Mouse (Mus musculus): ENCODE data around the gene Xrcc1. TPM values are rescaled to one million over a fixed set of nuclear protein-coding genes. Genes with fewer than 3 reads are reported as not detected.
"Not testable (repeated sequence)": the region's sequence is repeated elsewhere in the genome, so short reads cannot be mapped to it uniquely, and the experiment has no call there.

The Xrcc1 gene
- total and polyA plus RNA-seq, 3 experiments = 81.7 to 148 (median 136) TPM

- H3K4me3 ChIP-seq (replicated peaks in 1 of 3; ENCODE audit: low read depth in 2 of 3, low read length in 2 of 3, poor library complexity in 1 of 3) = no peak overlapping the region
- H3K27me3 ChIP-seq (replicated peaks) = no peaks in the 10 kb centered on the region
- no peak for DNase-seq (ENCODE audit: extremely low read depth)
- H3K4me2 ChIP-seq (ENCODE audit: insufficient read depth, low read depth, poor library complexity, severe bottlenecking) = no peak overlapping the region
- no peak overlapping the region for H3K27ac ChIP-seq (ENCODE audit: insufficient read depth, low read depth)
- H3K9ac ChIP-seq (ENCODE audit: insufficient read depth, low read depth) = no peak overlapping the region
- in situ Hi-C loops (cut with MboI; ENCODE audit: low pct_ligation_motif_present, low pct_unique_long_range_greater_than_20kb, low sequenced_read_pairs) = no loop called here
- peaks cover 0 to 28% of the 10 kb centered on the region in 2 experiments; a peak in 3 of 4 replicates for H3K4me1 ChIP-seq (ENCODE audit: control insufficient read depth in 1 of 2, insufficient read depth in 2 of 2)
- dilution Hi-C loops (cut with MboI; ENCODE audit: extremely low pct_ligation_motif_present, extremely low pct_unique_long_range_greater_than_20kb, low sequenced_read_pairs) = no loop called here
- no peak for TF ChIP-seq CTCF (conservative IDR thresholded peaks at IDR 0.05 in 1 of 2, IDR thresholded peaks at IDR 0.05 in 1 of 2; ENCODE audit: low read depth in 2 of 2, low read length in 2 of 2)
- no peak for TF ChIP-seq SIN3A (IDR thresholded peaks at IDR 0.05; ENCODE audit: low read length)
- no peak for TF ChIP-seq ZC3H11A (IDR thresholded peaks at IDR 0.05; ENCODE audit: low read depth, low read length)
- TF ChIP-seq POLR2AphosphoS2 (IDR thresholded peaks at IDR 0.05; ENCODE audit: low read depth, low read length) = no peak
- no peak for TF ChIP-seq ETS1 (conservative IDR thresholded peaks at IDR 0.05; ENCODE audit: low read depth, low read length)
- no peaks in the 10 kb centered on the region for H3K9me3 ChIP-seq (replicated peaks; ENCODE audit: low read length)
- H3K36me3 ChIP-seq (replicated peaks in 1 of 2; ENCODE audit: control insufficient read depth in 1 of 2, insufficient read depth in 1 of 2, low read length in 1 of 2) = peaks cover 4 to 31% of the 10 kb centered on the region in 2 experiments
- no peaks in the 10 kb centered on the region for H3K79me2 ChIP-seq (replicated peaks; ENCODE audit: control insufficient read depth, extremely low read depth, insufficient read depth, poor library complexity, severe bottlenecking)
Observed at GRCm38 (mm10) chr7:24614816-24615215, 68.7 kb downstream of the Xrcc1 start.

GRCm38 (mm10) chr7:24617763-24618162 is 71.7 kb downstream of the Xrcc1 start:
- Histone ChIP-seq H3K27ac (ENCODE audit: insufficient read depth, low read depth) (no peak overlapping the region), H3K79me2 (replicated peaks; ENCODE audit: control insufficient read depth, extremely low read depth, insufficient read depth, poor library complexity, severe bottlenecking) (no peaks in the 10 kb centered on the region), H3K36me3 (replicated peaks in 1 of 2; ENCODE audit: control insufficient read depth in 1 of 2, insufficient read depth in 1 of 2, low read length in 1 of 2) (peaks cover 10 to 47% of the 10 kb centered on the region in 2 experiments), H3K9ac (ENCODE audit: insufficient read depth, low read depth) (no peak overlapping the region), H3K4me2 (ENCODE audit: insufficient read depth, low read depth, poor library complexity, severe bottlenecking) (no peak overlapping the region), H3K27me3 (replicated peaks) (no peaks in the 10 kb centered on the region), H3K9me3 (replicated peaks; ENCODE audit: low read length) (peaks cover 9% of the 10 kb centered on the region), H3K4me1 (ENCODE audit: control insufficient read depth in 1 of 2, insufficient read depth in 2 of 2) (peaks cover 0 to 17% of the 10 kb centered on the region in 2 experiments; a peak in 2 of 4 replicates), H3K4me3 (replicated peaks in 1 of 3; ENCODE audit: low read depth in 2 of 3, low read length in 2 of 3, poor library complexity in 1 of 3) (no peak overlapping the region)
- DNase-seq (ENCODE audit: extremely low read depth) = no peak
- TF ChIP-seq BHLHE40 (IDR thresholded peaks at IDR 0.05; ENCODE audit: low read depth, low read length) (no peak), CHD1 (IDR thresholded peaks at IDR 0.05; ENCODE audit: low read depth, low read length) (no peak), UBTF (IDR thresholded peaks at IDR 0.05; ENCODE audit: low read depth, low read length) (no peak), HCFC1 (IDR thresholded peaks at IDR 0.05; ENCODE audit: low read depth, low read length) (no peak), MAX (IDR thresholded peaks at IDR 0.05; ENCODE audit: low read length) (no peak), RAD21 (IDR thresholded peaks at IDR 0.05; ENCODE audit: low read depth, low read length) (no peak), IRF4 (IDR thresholded peaks at IDR 0.05; ENCODE audit: low read depth, low read length) (no peak), CTCF (conservative IDR thresholded peaks at IDR 0.05 in 1 of 2, IDR thresholded peaks at IDR 0.05 in 1 of 2; ENCODE audit: low read depth in 2 of 2, low read length in 2 of 2) (no peak)
- in situ Hi-C loops (cut with MboI; ENCODE audit: low pct_ligation_motif_present, low pct_unique_long_range_greater_than_20kb, low sequenced_read_pairs) (no loop called here), dilution Hi-C loops (cut with MboI; ENCODE audit: extremely low pct_ligation_motif_present, extremely low pct_unique_long_range_greater_than_20kb, low sequenced_read_pairs) (no loop called here)

- H3K4me2 ChIP-seq (ENCODE audit: insufficient read depth, low read depth, poor library complexity, severe bottlenecking); dilution Hi-C loops (cut with MboI; ENCODE audit: extremely low pct_ligation_motif_present, extremely low pct_unique_long_range_greater_than_20kb, low sequenced_read_pairs); H3K9ac ChIP-seq (ENCODE audit: insufficient read depth, low read depth); DNase-seq (ENCODE audit: extremely low read depth); in situ Hi-C loops (cut with MboI; ENCODE audit: low pct_ligation_motif_present, low pct_unique_long_range_greater_than_20kb, low sequenced_read_pairs); H3K79me2 ChIP-seq (replicated peaks; ENCODE audit: control insufficient read depth, extremely low read depth, insufficient read depth, poor library complexity, severe bottlenecking); H3K27me3 ChIP-seq (replicated peaks); H3K27ac ChIP-seq (ENCODE audit: insufficient read depth, low read depth); H3K4me3 ChIP-seq (replicated peaks in 1 of 3; ENCODE audit: low read depth in 2 of 3, low read length in 2 of 3, poor library complexity in 1 of 3): not testable (repeated sequence)
- peaks cover 12% of the 10 kb centered on the region for H3K9me3 ChIP-seq (replicated peaks; ENCODE audit: low read length)
- H3K36me3 ChIP-seq (replicated peaks in 1 of 2; ENCODE audit: control insufficient read depth in 1 of 2, insufficient read depth in 1 of 2, low read length in 1 of 2) = peaks cover 10 to 49% of the 10 kb centered on the region in 2 experiments
- H3K4me1 ChIP-seq (ENCODE audit: control insufficient read depth in 1 of 2, insufficient read depth in 2 of 2) = peaks cover 0 to 17% of the 10 kb centered on the region in 2 experiments; a peak in 2 of 4 replicates
Observed at GRCm38 (mm10) chr7:24618374-24618773, 72.3 kb downstream of the Xrcc1 start.
